Mouse (Mus musculus) neural tube, embryonic 12.5 days (tissue): ENCODE measurements around the gene Gm19426. TPM values are rescaled to one million over a fixed set of nuclear protein-coding genes. Genes with fewer than 3 reads are reported as not detected.
A peak's percentile ranks its signal among the peaks of the same experiment; 100 is the strongest.
"Not testable (repeated sequence)": the region's sequence is repeated elsewhere in the genome, so short reads cannot be mapped to it uniquely, and the experiment has no call there.

Experiments
- ATAC-seq: fragments of 200-750 bp; cut with Nextera tagmentation; 2 replicates; pipeline ENCODE4 v1.8.0; 2017; ENCODE audit warnings: low read depth, mild to moderate bottlenecking, moderate TSS enrichment, moderate library complexity; ENCODE audit not compliant: low FRiP score
- H3K27ac ChIP-seq: fragments of 300-500 bp; sonication (generic); 2 replicates; pipeline ENCODE4 v1.5.1; 2016
- H3K27me3 ChIP-seq: fragments of 300-500 bp; sonication (generic); replicated peaks from 2 replicates; pipeline ENCODE4 v1.6.1; 2016; ENCODE audit warnings: mild to moderate bottlenecking
- H3K36me3 ChIP-seq: fragments of 300-500 bp; sonication (generic); 2 replicates; pipeline ENCODE4 v1.6.1; 2016; ENCODE audit warnings: mild to moderate bottlenecking
- H3K4me1 ChIP-seq: fragments of 300-500 bp; sonication (generic); 2 replicates; pipeline ENCODE4 v1.6.1; 2016
- H3K4me2 ChIP-seq: fragments of 300-500 bp; sonication (generic); replicated peaks from 2 replicates; pipeline ENCODE4 v1.6.1; 2016; ENCODE audit warnings: mild to moderate bottlenecking
- H3K4me3 ChIP-seq: fragments of 300-500 bp; sonication (generic); 2 replicates; pipeline ENCODE4 v1.5.1; 2016
- H3K9ac ChIP-seq: fragments of 300-500 bp; sonication (generic); 2 replicates; pipeline ENCODE4 v1.6.1; 2016; ENCODE audit warnings: mild to moderate bottlenecking
- H3K9me3 ChIP-seq: fragments of 300-500 bp; sonication (generic); 2 replicates; pipeline ENCODE4 v1.6.1; 2016; ENCODE audit warnings: mild to moderate bottlenecking
- WGBS: fragments of 180-500 bp; shearing (Covaris S2); methylation state at CpG from one replicate; pipeline ENCODE4 v1.1.7; 2016; 5-methylcytosine and 5-hydroxymethylcytosine counted together
- polyA plus RNA-seq: library from polyadenylated mRNA; unstranded; fragments of >200 nt; fragmentation: Nextera tagmentation; extraction: Ambion mirVana; gene quantifications from 2 replicates; pipeline ENCODE4 v1.2.1, GENCODE M21; 2016

Gene Gm19426
- polyA plus RNA-seq, 1 experiment from 2014 or later: 7.8 TPM

DNA sequence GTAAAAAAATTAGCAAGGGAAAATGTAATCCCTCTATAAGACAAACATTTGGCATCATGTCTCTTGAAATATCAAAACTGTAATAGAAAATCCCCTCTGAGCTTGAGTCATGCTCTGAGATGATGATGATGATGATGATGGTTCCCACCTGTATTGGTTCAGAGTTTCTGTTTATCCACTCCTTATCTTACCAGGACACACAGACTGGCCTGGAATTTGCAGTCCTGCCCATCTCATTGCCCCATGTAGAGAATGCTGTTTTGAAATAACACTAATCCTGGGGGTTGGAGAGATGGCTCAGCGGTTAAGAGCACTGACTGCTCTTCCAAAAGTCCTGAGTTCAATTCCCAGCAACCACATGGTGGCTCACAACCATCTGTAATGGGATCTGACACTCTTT lies 11.1 kb downstream of the Gm19426 start:
- WGBS: 65% methylated on average over 1 of the region's 1 CpGs
- Histone ChIP-seq H3K4me3 (no peak overlapping the region), H3K4me2 (no peak overlapping the region), H3K27ac (no peak overlapping the region), H3K27me3 (no peaks in the 10 kb centered on the region), H3K4me1 (peaks cover 26% of the 10 kb centered on the region), H3K9ac (no peak overlapping the region), H3K36me3 (no peaks in the 10 kb centered on the region), H3K9me3 (no peaks in the 10 kb centered on the region)
- no peak for ATAC-seq

DNA sequence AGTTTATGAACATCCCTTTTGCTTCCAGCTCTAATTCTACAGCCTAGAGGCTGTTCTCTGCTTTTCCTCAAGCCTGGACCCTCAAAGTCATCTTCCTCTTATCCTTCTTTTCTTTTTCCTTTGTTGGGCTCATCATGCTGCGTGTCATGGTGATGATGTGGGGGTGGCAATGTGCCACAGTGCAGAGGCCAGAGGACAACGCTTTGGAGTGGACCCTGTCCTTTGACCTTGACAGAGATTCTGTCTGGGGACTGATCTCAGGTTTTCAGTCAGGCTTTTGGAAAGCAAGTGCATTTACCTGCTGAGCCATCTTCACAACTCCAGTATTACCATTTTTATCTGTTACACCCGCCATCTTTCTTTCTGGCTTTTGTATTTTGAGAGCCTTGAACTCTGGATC lies 12.2 kb downstream of the Gm19426 start:
- Histone ChIP-seq H3K4me3 (no peak overlapping the region), H3K4me1 (peaks cover 19% of the 10 kb centered on the region), H3K9me3 (no peaks in the 10 kb centered on the region), H3K9ac (no peak overlapping the region), H3K36me3 (no peaks in the 10 kb centered on the region), H3K27me3 (no peaks in the 10 kb centered on the region), H3K27ac (no peak overlapping the region), H3K4me2 (no peak overlapping the region)
- ATAC-seq: no peak
- WGBS: 84% methylated on average over 3 of the region's 3 CpGs

DNA sequence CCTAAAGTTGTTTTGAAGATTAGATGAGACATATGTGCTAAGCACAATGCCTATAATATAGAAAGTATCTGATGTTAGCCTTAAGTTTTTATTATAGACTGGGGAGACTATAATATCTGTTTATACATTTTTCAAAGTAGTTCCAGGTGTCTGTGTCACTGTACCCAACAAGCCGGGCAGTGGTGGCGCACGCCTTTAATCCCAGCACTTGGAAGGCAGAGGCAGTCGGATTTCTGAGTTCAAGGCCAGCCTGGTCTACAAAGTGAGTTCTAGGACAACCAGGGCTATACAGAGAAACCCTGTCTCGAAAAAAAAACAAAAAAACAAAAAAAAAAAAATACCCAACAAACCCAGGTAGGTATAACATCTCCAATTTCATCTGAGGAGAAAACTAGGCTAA lies 15.3 kb downstream of the Gm19426 start:
- H3K4me2 ChIP-seq, H3K9ac ChIP-seq, H3K9me3 ChIP-seq, H3K27me3 ChIP-seq, ATAC-seq, H3K4me3 ChIP-seq, H3K27ac ChIP-seq: not testable (repeated sequence)
- Histone ChIP-seq H3K4me1 (peaks cover 20% of the 10 kb centered on the region), H3K36me3 (peaks cover 17% of the 10 kb centered on the region)
- WGBS: 85% methylated on average over 5 of the region's 5 CpGs

DNA sequence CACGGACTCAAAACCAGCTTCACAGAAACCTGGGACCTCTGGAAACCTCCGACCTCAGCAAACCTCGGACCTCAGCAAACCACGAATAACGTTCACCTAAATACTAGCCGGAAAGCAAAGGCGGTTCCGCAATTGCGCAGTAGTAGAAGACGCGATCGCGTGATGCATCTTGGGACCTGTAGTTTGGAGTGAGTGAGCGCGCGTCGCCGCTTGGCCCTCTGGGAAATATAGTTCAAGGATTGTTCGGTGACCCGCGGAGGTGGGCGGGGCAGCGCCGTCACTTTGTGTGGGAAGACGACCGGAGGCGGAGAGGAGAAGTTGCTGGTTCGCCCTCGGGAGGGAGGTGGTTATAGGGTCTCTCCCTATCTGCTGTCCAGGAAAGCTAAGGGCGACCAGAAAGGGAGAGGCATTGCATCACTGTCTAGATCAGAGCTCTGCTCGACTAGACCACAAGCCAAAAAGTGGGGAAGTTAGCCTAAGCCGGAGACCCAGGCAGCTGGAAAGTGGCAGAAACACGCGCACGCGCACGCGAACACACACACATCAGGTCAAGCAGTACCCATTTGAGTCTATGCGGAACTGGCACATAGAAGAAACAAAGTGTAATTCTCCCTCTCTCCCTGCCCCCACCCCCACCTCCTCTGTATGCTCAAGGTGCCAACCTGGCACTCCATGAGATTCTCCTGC lies 16.1 kb downstream of the Gm19426 start, which contains the start of gene Clp1:
Gene Clp1 (minus strand): TSS at position 179 of the 687 bp plus-strand sequence.
- peak within 1 kb of the TSS; percentile 59 for H3K4me3 ChIP-seq
- H3K36me3 ChIP-seq: peaks cover 20% of the 10 kb centered on the region
- peaks cover 20% of the 10 kb centered on the region for H3K4me1 ChIP-seq
- no peaks in the 10 kb centered on the region for H3K27me3 ChIP-seq
- under 1% methylated on average over 39 of the region's 39 CpGs for WGBS
- no peaks in the 10 kb centered on the region for H3K9me3 ChIP-seq
- ATAC-seq: peak; percentile 96
- no peak within 1 kb of the TSS; the same call in 1 of the 2 replicates for H3K27ac ChIP-seq
- H3K9ac ChIP-seq: peak within 1 kb of the TSS; percentile 62
- H3K4me2 ChIP-seq: peak within 1 kb of the TSS; percentile 79

DNA sequence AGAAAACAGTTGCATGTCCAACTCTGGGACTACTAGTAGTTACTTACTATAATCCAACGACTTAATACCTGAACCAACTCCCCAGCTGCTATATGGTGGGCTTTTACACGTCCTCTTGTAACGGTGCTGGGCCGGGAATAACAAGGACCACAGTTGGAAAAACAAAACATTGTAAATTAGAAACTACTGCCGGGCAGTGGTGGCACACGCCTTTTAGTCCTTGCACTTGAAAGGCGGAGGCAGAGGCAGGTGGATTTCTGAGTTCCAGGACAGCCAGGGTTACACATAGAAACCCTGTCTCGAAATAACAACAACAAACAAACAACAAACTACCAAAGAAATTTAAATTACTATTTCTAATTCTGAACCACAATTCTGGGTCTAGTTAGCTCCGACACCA lies 16.7 kb downstream of the Gm19426 start:
- peak overlapping the region; percentile 79 for H3K4me2 ChIP-seq
- H3K9ac ChIP-seq: peak overlapping the region; percentile 62
- H3K4me1 ChIP-seq: peaks cover 20% of the 10 kb centered on the region
- no peak overlapping the region for H3K27ac ChIP-seq
- WGBS: 3% methylated on average over 9 of the region's 9 CpGs
- no peaks in the 10 kb centered on the region for H3K9me3 ChIP-seq
- peak overlapping the region; percentile 59 for H3K4me3 ChIP-seq
- peak; percentile 22 for ATAC-seq
- H3K36me3 ChIP-seq: peaks cover 21% of the 10 kb centered on the region
- no peaks in the 10 kb centered on the region for H3K27me3 ChIP-seq

DNA sequence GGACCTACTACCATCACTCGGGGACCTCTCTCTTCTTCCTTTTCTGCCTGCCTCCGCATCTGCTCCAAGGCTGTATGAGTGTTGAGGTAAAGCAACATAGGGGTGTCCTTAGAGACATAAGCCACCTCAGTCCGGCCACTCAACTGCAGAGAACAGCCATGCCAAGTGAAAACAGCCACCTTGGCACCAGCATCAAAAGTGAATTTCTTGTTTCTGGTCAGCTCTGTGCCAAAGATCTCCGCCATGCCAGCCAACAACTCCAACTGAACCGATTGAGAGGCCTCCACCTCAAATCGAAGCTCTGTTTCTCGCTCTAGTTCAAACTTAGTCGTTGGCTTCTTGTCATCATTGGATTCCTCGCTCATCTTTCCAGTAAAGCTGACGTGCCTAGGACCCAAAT lies 17.7 kb downstream of the Gm19426 start:
- H3K4me1 ChIP-seq: peaks cover 20% of the 10 kb centered on the region
- peak overlapping the region; percentile 79 for H3K4me2 ChIP-seq
- no peak overlapping the region for H3K9ac ChIP-seq
- no peak for ATAC-seq
- H3K27ac ChIP-seq: no peak overlapping the region
- H3K4me3 ChIP-seq: 0 out of 2 replicates have a peak overlapping the region, but pooled peaks have one; percentile 3
- H3K27me3 ChIP-seq: no peaks in the 10 kb centered on the region
- H3K36me3 ChIP-seq: peaks cover 24% of the 10 kb centered on the region
- WGBS: 93% methylated on average over 10 of the region's 10 CpGs
- H3K9me3 ChIP-seq: no peaks in the 10 kb centered on the region

DNA sequence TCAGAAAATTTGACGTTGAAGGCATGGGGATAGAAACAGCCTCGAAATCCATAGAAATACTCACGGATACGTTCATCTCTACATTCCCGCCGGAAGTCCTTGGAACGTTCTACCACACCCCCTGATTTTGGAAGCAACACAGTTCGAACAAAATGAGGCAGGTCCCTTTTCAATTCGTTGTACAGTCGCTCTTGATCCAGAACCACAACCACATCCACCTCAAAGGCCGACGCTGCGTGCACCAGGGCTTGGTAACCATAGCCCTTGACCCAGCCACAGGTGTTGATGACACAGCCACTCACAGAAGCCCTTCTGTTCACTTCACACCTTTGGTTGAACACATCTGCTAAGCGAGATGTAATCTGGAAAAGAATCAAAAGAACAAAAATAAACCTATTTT lies 19.6 kb downstream of the Gm19426 start:
- Histone ChIP-seq H3K27ac (no peak overlapping the region), H3K4me2 (no peak overlapping the region), H3K9me3 (no peaks in the 10 kb centered on the region), H3K4me1 (peaks cover 20% of the 10 kb centered on the region), H3K4me3 (no peak overlapping the region), H3K36me3 (peaks cover 24% of the 10 kb centered on the region), H3K9ac (no peak overlapping the region), H3K27me3 (no peaks in the 10 kb centered on the region)
- no peak for ATAC-seq
- 95% methylated on average over 14 of the region's 14 CpGs for WGBS

DNA sequence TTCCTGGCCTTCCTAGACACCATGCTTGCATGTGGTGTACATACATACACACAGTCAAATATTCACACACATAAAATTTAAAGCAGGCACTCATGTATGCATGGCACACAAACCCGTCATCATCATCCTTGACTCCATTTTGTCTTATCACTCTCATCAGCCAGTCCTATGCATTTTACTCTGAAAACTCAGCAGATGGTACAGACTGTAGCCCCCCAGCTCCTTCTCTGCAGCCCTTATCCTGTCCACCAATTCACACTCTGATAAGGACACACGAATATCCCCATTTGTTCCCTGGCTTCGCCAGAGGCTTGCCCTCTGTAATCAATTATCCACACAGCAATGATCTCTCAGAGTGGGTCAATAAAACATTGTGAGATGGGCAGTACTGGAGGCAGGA lies 22.3 kb downstream of the Gm19426 start:
- Histone ChIP-seq H3K36me3 (peaks cover 24% of the 10 kb centered on the region), H3K4me2 (no peak overlapping the region), H3K4me1 (peaks cover 18% of the 10 kb centered on the region), H3K4me3 (no peak overlapping the region), H3K27ac (no peak overlapping the region), H3K9me3 (no peaks in the 10 kb centered on the region), H3K9ac (no peak overlapping the region), H3K27me3 (no peaks in the 10 kb centered on the region)
- 67% methylated on average over 3 of the region's 3 CpGs for WGBS
- no peak for ATAC-seq

DNA sequence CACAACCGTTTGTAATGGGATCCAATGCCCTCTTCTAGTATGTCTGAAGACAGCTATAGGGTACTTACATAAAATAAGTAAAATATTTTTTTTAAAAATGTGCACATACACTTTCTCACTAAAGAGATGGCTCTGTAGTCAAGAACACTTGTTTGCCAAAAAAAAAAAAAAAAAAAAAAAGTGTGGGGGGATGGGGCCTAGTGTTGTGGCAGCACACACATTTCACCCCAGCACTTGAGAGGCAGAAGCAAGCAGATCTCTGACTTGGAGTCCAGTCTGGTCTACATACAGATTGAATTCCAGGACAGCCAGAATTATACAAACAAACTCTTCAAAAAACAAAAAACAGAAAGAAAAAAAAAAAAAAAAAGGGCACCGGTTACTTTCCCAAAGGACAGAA lies 22.7 kb downstream of the Gm19426 start:
- Histone ChIP-seq H3K27me3 (no peaks in the 10 kb centered on the region), H3K36me3 (peaks cover 23% of the 10 kb centered on the region), H3K4me1 (peaks cover 14% of the 10 kb centered on the region), H3K27ac (no peak overlapping the region), H3K4me2 (no peak overlapping the region), H3K9me3 (no peaks in the 10 kb centered on the region), H3K9ac (no peak overlapping the region), H3K4me3 (no peak overlapping the region)
- ATAC-seq: no peak
- 88% methylated on average over 2 of the region's 2 CpGs for WGBS

DNA sequence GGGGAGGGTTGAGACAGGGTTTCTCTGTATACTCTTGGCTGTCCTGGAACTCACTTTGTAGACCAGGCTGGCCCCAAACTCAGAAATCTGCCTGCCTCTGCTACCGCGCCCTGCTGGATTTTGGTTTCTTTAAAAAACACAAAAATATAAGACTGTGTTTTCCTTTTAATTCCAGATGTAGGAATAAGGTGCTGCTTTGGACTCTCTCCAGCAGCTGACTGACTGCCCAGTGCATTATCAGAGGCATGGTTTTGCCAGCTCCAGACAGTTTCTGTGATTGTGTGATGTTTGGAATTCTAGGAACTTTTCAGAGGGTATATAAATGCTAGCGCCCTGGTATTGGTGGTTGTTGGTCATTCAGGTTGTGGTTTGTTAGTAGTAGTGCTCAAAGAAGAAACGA lies 26.1 kb downstream of the Gm19426 start:
- no peak overlapping the region for H3K9ac ChIP-seq
- 94% methylated on average over 4 of the region's 4 CpGs for WGBS
- no peak overlapping the region for H3K27ac ChIP-seq
- H3K4me3 ChIP-seq: no peak overlapping the region
- ATAC-seq: no peak
- H3K9me3 ChIP-seq: no peaks in the 10 kb centered on the region
- H3K27me3 ChIP-seq: no peaks in the 10 kb centered on the region
- H3K4me1 ChIP-seq: peaks cover 13% of the 10 kb centered on the region
- H3K36me3 ChIP-seq: peaks cover 5% of the 10 kb centered on the region; the same call in 1 of the 2 replicates
- no peak overlapping the region for H3K4me2 ChIP-seq

DNA sequence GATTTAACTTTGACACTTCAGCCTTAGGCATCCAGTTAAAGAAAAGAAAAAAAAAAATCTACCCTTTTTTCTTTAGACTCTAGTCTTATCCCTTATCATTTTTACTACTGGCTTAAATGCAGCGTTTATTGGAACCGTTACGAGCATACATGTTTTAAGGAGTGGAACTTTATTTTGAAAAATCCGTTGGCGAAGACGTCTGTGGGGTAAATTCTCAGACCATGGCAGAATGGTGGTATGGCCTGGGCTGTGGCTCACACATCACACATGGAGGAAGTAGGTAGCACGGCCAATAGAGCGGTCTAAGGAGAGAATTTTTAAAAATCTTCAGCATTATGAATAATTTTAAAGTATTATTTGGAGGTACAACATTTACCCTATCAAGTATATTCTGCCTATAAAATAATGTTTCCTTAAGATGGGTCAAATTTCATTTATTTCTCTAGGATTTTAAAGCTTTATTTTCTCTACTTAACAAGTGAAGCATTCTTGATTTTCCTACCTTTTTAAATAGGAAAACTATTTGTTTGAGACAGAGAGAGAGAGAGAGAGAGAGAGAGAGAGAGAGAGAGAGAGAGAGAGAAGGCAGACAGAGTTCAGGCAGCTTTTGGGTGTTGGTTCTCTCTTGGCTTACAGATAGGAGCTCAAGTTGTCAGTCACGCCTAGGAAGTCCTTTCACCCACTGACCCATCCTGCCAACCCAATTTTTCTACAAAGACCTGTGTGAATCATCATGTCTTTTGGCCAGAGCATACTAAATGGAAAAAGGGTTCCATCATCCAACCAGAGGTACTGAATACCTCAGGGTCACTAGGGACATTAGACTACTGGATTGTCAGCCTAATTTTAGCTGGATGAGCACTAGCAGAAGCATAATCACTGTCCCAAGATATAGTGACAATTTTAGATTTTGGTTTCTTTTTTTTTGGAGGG lies 26.8 kb downstream of the Gm19426 start:
- H3K36me3 ChIP-seq: 0 out of 2 replicates have a peak, but pooled peaks cover 3% of the 10 kb centered on the region
- 0 out of 2 replicates have a peak overlapping the region, but pooled peaks have one; percentile 46 for H3K27ac ChIP-seq
- WGBS: 41% methylated on average over 9 of the region's 9 CpGs
- no peaks in the 10 kb centered on the region for H3K9me3 ChIP-seq
- ATAC-seq: no peak
- peaks cover 13% of the 10 kb centered on the region for H3K4me1 ChIP-seq
- peak overlapping the region; percentile 84 for H3K4me2 ChIP-seq
- peak overlapping the region; percentile 67 for H3K9ac ChIP-seq
- peak overlapping the region; percentile 89 for H3K4me3 ChIP-seq
- no peaks in the 10 kb centered on the region for H3K27me3 ChIP-seq
